Mouse (Mus musculus): Measurements from ENCODE around the gene Ier3. TPM values are rescaled to one million over a fixed set of nuclear protein-coding genes. Genes with fewer than 3 reads are reported as not detected.

The Ier3 gene
- polyA plus RNA-seq (2012; rRNA removed), result 22.6 and 25.2 TPM in 2 replicates

GRCm38 (mm10) chr17:35821439-35822430 is at the start of gene Ier3:
Gene Ier3 (plus strand): TSS chr17:35821684.
- TF ChIP-seq CTCF (IDR thresholded peaks at IDR 0.05; ENCODE audit: borderline replicate concordance, insufficient read depth, low read depth, low read length), result no peak
- TF ChIP-seq POLR2A (IDR thresholded peaks at IDR 0.05; ENCODE audit: borderline replicate concordance, insufficient read depth, low read length), result peak; percentile 51; the same call in 1 of the 2 replicates
- peaks cover 7% of the 10 kb centered on the region for H3K4me1 ChIP-seq (ENCODE audit: control insufficient read depth, insufficient read depth, low read length)
- WGBS, result under 1% methylated on average over 62 of the region's 62 CpGs
- peak within 1 kb of the TSS; percentile 86 for H3K4me3 ChIP-seq (replicated peaks; ENCODE audit: insufficient read depth, low read depth, low read length)
- peak within 1 kb of the TSS; percentile 43 for H3K27ac ChIP-seq (ENCODE audit: insufficient read depth, low read length)
- H3K27me3 ChIP-seq (ENCODE audit: control insufficient read depth, insufficient read depth, low read length), result no peaks in the 10 kb centered on the region
- DNase-seq, result peak; percentile 63 to 68

GRCm38 (mm10) chr17:35776811-35777609 is 44.5 kb upstream of the Ier3 start:
- Histone ChIP-seq H3K27ac (ENCODE audit: insufficient read depth, low read length) (peak overlapping the region; percentile 76), H3K27me3 (ENCODE audit: control insufficient read depth, insufficient read depth, low read length) (no peaks in the 10 kb centered on the region), H3K4me1 (ENCODE audit: control insufficient read depth, insufficient read depth, low read length) (peaks cover 15% of the 10 kb centered on the region), H3K4me3 (replicated peaks; ENCODE audit: insufficient read depth, low read depth, low read length) (peak overlapping the region; percentile 9)
- TF ChIP-seq CTCF (IDR thresholded peaks at IDR 0.05; ENCODE audit: borderline replicate concordance, insufficient read depth, low read depth, low read length) (0 out of 2 replicates have a peak, but pooled peaks have one; percentile 0), POLR2A (IDR thresholded peaks at IDR 0.05; ENCODE audit: borderline replicate concordance, insufficient read depth, low read length) (no peak; the same call in 1 of the 2 replicates)
- WGBS, result 9% methylated on average over 13 of the region's 13 CpGs
- peak; percentile 90 to 94 for DNase-seq

GRCm38 (mm10) chr17:35778965-35779364 is 42.5 kb upstream of the Ier3 start:
- no peak overlapping the region for H3K27ac ChIP-seq (ENCODE audit: insufficient read depth, low read length)
- peaks cover 12% of the 10 kb centered on the region for H3K4me1 ChIP-seq (ENCODE audit: control insufficient read depth, insufficient read depth, low read length)
- no peaks in the 10 kb centered on the region for H3K27me3 ChIP-seq (ENCODE audit: control insufficient read depth, insufficient read depth, low read length)
- no peak overlapping the region for H3K4me3 ChIP-seq (replicated peaks; ENCODE audit: insufficient read depth, low read depth, low read length)
- TF ChIP-seq POLR2A (IDR thresholded peaks at IDR 0.05; ENCODE audit: borderline replicate concordance, insufficient read depth, low read length), result no peak
- TF ChIP-seq CTCF (IDR thresholded peaks at IDR 0.05; ENCODE audit: borderline replicate concordance, insufficient read depth, low read depth, low read length), result no peak
- 88% methylated on average over 6 of the region's 6 CpGs for WGBS
- DNase-seq, result no peak

GRCm38 (mm10) chr17:35779466-35780205 is 41.8 kb upstream of the Ier3 start:
- 45% methylated on average over 10 of the region's 10 CpGs for WGBS
- DNase-seq, result no peak
- H3K27me3 ChIP-seq (ENCODE audit: control insufficient read depth, insufficient read depth, low read length), result no peaks in the 10 kb centered on the region
- no peak overlapping the region for H3K27ac ChIP-seq (ENCODE audit: insufficient read depth, low read length)
- TF ChIP-seq POLR2A (IDR thresholded peaks at IDR 0.05; ENCODE audit: borderline replicate concordance, insufficient read depth, low read length), result no peak
- TF ChIP-seq CTCF (IDR thresholded peaks at IDR 0.05; ENCODE audit: borderline replicate concordance, insufficient read depth, low read depth, low read length), result no peak
- H3K4me1 ChIP-seq (ENCODE audit: control insufficient read depth, insufficient read depth, low read length), result peaks cover 12% of the 10 kb centered on the region
- H3K4me3 ChIP-seq (replicated peaks; ENCODE audit: insufficient read depth, low read depth, low read length), result no peak overlapping the region

GRCm38 (mm10) chr17:35780362-35780761 is 41.1 kb upstream of the Ier3 start:
- no peaks in the 10 kb centered on the region for H3K27me3 ChIP-seq (ENCODE audit: control insufficient read depth, insufficient read depth, low read length)
- DNase-seq, result no peak
- H3K4me3 ChIP-seq (replicated peaks; ENCODE audit: insufficient read depth, low read depth, low read length), result no peak overlapping the region
- TF ChIP-seq CTCF (IDR thresholded peaks at IDR 0.05; ENCODE audit: borderline replicate concordance, insufficient read depth, low read depth, low read length) (no peak), POLR2A (IDR thresholded peaks at IDR 0.05; ENCODE audit: borderline replicate concordance, insufficient read depth, low read length) (no peak)
- over 99% methylated on average over 7 of the region's 7 CpGs for WGBS
- H3K4me1 ChIP-seq (ENCODE audit: control insufficient read depth, insufficient read depth, low read length), result peaks cover 12% of the 10 kb centered on the region
- no peak overlapping the region for H3K27ac ChIP-seq (ENCODE audit: insufficient read depth, low read length)

- no peak overlapping the region for H3K27ac ChIP-seq (ENCODE audit: insufficient read depth, low read length)
- 85% methylated on average over 2 of the region's 2 CpGs for WGBS
- TF ChIP-seq POLR2A (IDR thresholded peaks at IDR 0.05; ENCODE audit: borderline replicate concordance, insufficient read depth, low read length) (no peak), CTCF (IDR thresholded peaks at IDR 0.05; ENCODE audit: borderline replicate concordance, insufficient read depth, low read depth, low read length) (no peak)
- H3K4me1 ChIP-seq (ENCODE audit: control insufficient read depth, insufficient read depth, low read length), result peaks cover 5% of the 10 kb centered on the region; the same call in 1 of the 2 replicates
- H3K4me3 ChIP-seq (replicated peaks; ENCODE audit: insufficient read depth, low read depth, low read length), result no peak overlapping the region
- DNase-seq, result no peak
- no peaks in the 10 kb centered on the region for H3K27me3 ChIP-seq (ENCODE audit: control insufficient read depth, insufficient read depth, low read length)
These were observed 39.1 kb upstream of the Ier3 start for GRCm38 (mm10) chr17:35782398-35782797.

- 98% methylated on average over 5 of the region's 5 CpGs for WGBS
- Histone ChIP-seq H3K4me1 (ENCODE audit: control insufficient read depth, insufficient read depth, low read length) (peaks cover 3% of the 10 kb centered on the region; the same call in 1 of the 2 replicates), H3K4me3 (replicated peaks; ENCODE audit: insufficient read depth, low read depth, low read length) (no peak overlapping the region), H3K27me3 (ENCODE audit: control insufficient read depth, insufficient read depth, low read length) (no peaks in the 10 kb centered on the region), H3K27ac (ENCODE audit: insufficient read depth, low read length) (no peak overlapping the region)
- no peak for DNase-seq
- no peak for TF ChIP-seq CTCF (IDR thresholded peaks at IDR 0.05; ENCODE audit: borderline replicate concordance, insufficient read depth, low read depth, low read length)
- no peak for TF ChIP-seq POLR2A (IDR thresholded peaks at IDR 0.05; ENCODE audit: borderline replicate concordance, insufficient read depth, low read length)
These were observed 38.6 kb upstream of the Ier3 start for GRCm38 (mm10) chr17:35782924-35783323.
